Mouse (Mus musculus) cerebellum, adult 2 months (tissue): Measurements from ENCODE around the gene Ldb3.

Source experiments
- CTCF ChIP-seq: fragments of 200-500 bp; IDR thresholded peaks from 2 replicates; pipeline ENCODE4 v1.5.1; 2011; ENCODE audit warnings: low read depth, mild to moderate bottlenecking, control low read depth, low read length, moderate library complexity, borderline replicate concordance; ENCODE audit not compliant: insufficient read depth
- POLR2A ChIP-seq: fragments of 200-500 bp; IDR thresholded peaks from 2 replicates; pipeline ENCODE4 v1.6.1; 2011; ENCODE audit warnings: low read length, control low read depth, borderline replicate concordance; ENCODE audit not compliant: insufficient read depth

DNA sequence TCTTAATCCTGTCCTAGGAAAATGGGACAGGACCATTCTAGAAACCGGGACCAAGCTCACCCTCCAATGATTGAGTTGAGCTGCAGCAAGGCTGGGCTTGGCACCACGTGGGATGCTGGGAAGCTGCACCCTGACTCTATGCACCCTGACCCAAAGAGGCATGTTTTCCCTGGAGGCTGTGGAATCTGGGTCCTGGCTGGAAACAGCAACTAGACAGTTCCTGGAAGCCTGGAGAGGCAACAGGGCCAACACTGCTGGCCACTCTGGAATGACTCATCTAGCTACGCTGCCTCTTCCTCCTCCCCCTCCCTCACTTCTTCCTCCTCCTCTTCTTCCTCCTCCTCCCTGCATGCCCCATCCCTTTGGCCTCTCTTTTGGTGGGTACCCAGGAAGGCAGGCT is 34.4 kb downstream of the Ldb3 start:
- TF ChIP-seq CTCF (no peak), POLR2A (no peak)
